Mouse (Mus musculus) embryonic facial prominence, embryonic 14.5 days (tissue): ENCODE results near the gene Asb7. TPM values are rescaled to one million over a fixed set of nuclear protein-coding genes. Genes with fewer than 3 reads are reported as not detected.

Experiments used
- ATAC-seq: fragments of 200-750 bp; cut with Nextera tagmentation; 2 replicates; pipeline ENCODE4 v1.8.0; 2017; ENCODE audit warnings: low read depth, moderate number of reproducible peaks, moderate TSS enrichment
- DNase-seq: peaks from one replicate; pipeline ENCODE4 v3.0.0-alpha.2; 2015; ENCODE audit warnings: low spot score
- H3K27ac ChIP-seq: fragments of 300-500 bp; sonication (generic); replicated peaks from 2 replicates; pipeline ENCODE4 v1.5.1; 2014; ENCODE audit warnings: low read depth, mild to moderate bottlenecking, low read length, moderate library complexity
- H3K27me3 ChIP-seq: fragments of 300-500 bp; sonication (generic); replicated peaks from 2 replicates; pipeline ENCODE4 v1.6.1; 2014; ENCODE audit warnings: low read length; ENCODE audit not compliant: control insufficient read depth, insufficient read depth
- H3K36me3 ChIP-seq: fragments of 300-500 bp; sonication (generic); 2 replicates; pipeline ENCODE4 v1.6.1; 2014; ENCODE audit warnings: low read length, mixed read lengths; ENCODE audit not compliant: control insufficient read depth, insufficient read depth
- H3K4me1 ChIP-seq: fragments of 300-500 bp; sonication (generic); 2 replicates; pipeline ENCODE4 v1.6.1; 2014; ENCODE audit warnings: antibody characterized with exemption, low read length; ENCODE audit not compliant: control insufficient read depth, insufficient read depth
- H3K4me2 ChIP-seq: fragments of 300-500 bp; sonication (generic); 2 replicates; pipeline ENCODE4 v1.6.1; 2014; ENCODE audit warnings: low read depth, mild to moderate bottlenecking, low read length, moderate library complexity, mixed read lengths
- H3K4me3 ChIP-seq: fragments of 300-500 bp; sonication (generic); 2 replicates; pipeline ENCODE4 v1.5.1; 2014; ENCODE audit warnings: low read depth, mild to moderate bottlenecking, low read length
- H3K9ac ChIP-seq: fragments of 300-500 bp; sonication (generic); 2 replicates; pipeline ENCODE4 v1.6.1; 2014; ENCODE audit warnings: low read depth, mild to moderate bottlenecking, low read length, moderate library complexity, mixed read lengths
- H3K9me3 ChIP-seq: fragments of 300-500 bp; sonication (generic); 2 replicates; pipeline ENCODE4 v1.6.1; 2016; ENCODE audit warnings: low read length; ENCODE audit not compliant: control insufficient read depth
- WGBS: fragments of 180-500 bp; shearing (Covaris S2); extraction: QIAGEN DNeasy Blood & Tissue Kit; methylation state at CpG from one replicate; pipeline ENCODE4 v1.1.7; 2014; 5-methylcytosine and 5-hydroxymethylcytosine counted together
- polyA plus RNA-seq: library from polyadenylated mRNA; unstranded; fragments of >200 nt; fragmentation: Nextera tagmentation; extraction: Ambion mirVana; gene quantifications from 2 replicates; pipeline ENCODE4 v1.2.1, GENCODE M21; 2014

The Asb7 gene
- polyA plus RNA-seq, 1 experiment from 2014 or later = 11.5 TPM

DNA sequence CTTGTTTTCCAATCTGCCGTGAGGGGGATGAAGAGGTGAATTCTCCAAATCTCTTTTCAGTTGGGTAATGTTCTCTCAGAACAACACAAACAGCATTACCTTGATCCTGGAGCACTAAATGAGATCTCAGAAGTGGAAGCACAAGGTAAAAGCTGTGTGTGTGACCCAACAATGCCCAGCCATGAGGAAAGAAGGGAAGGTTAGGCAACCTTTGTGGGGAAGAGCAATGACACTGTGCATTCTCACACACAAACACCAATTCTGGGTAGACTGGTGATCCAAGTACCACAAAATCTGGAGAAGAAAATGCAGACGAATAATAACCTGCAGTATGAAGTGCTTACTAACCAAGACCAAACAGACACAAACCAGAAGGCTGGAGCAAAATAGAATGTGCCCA is 13.6 kb downstream of the Asb7 start:
- no peak overlapping the region for H3K9ac ChIP-seq
- 87% methylated on average over 2 of the region's 2 CpGs for WGBS
- ATAC-seq = no peak

DNA sequence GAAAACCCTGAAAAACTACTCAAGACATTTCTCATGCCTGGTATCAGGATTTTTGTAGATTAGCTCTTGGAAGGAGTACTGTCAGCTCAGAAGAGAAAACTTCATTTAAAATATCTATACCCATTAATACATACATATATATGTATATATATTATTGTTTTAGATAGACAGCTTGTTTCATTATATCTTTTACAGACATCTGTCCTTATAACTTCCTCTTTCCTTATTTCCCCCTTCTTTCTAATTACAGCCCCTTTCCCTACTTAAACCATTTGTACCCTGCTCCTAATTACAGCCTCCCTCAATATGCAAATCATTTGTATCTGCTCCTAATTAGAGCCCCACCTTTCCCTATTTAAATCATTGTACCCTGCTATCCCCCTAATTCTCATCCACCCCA is 22.3 kb downstream of the Asb7 start:
- Histone ChIP-seq H3K36me3 (peaks cover 33% of the 10 kb centered on the region), H3K9ac (no peak overlapping the region), H3K4me1 (no peaks in the 10 kb centered on the region), H3K9me3 (peaks cover 11% of the 10 kb centered on the region; the same call in 1 of the 2 replicates), H3K4me3 (no peak overlapping the region), H3K4me2 (no peak overlapping the region), H3K27me3 (no peaks in the 10 kb centered on the region), H3K27ac (no peak overlapping the region)
- DNase-seq (no peak), ATAC-seq (no peak)

More for the DNA sequence above, 13.6 kb downstream of the Asb7 start:
- no peaks in the 10 kb centered on the region for H3K4me1 ChIP-seq
- H3K27me3 ChIP-seq = no peaks in the 10 kb centered on the region
- no peak for DNase-seq
- no peak overlapping the region for H3K27ac ChIP-seq
- peaks cover 97% of the 10 kb centered on the region for H3K36me3 ChIP-seq
- no peak overlapping the region for H3K4me2 ChIP-seq
- H3K4me3 ChIP-seq = no peak overlapping the region
- H3K9me3 ChIP-seq = 0 out of 2 replicates have a peak, but pooled peaks cover 3% of the 10 kb centered on the region

GRCm38 (mm10) chr7:66663548-66663947 is 25.8 kb downstream of the Asb7 start:
- 79% methylated on average over 3 of the region's 3 CpGs for WGBS
- peaks cover 26% of the 10 kb centered on the region for H3K36me3 ChIP-seq
- H3K27ac ChIP-seq = no peak overlapping the region
- peaks cover 6% of the 10 kb centered on the region; the same call in 1 of the 2 replicates for H3K9me3 ChIP-seq
- no peak overlapping the region for H3K4me2 ChIP-seq
- ATAC-seq (no peak), DNase-seq (no peak)
- H3K4me3 ChIP-seq = no peak overlapping the region
- no peak overlapping the region for H3K9ac ChIP-seq
- H3K27me3 ChIP-seq = no peaks in the 10 kb centered on the region
- H3K4me1 ChIP-seq = no peaks in the 10 kb centered on the region

DNA sequence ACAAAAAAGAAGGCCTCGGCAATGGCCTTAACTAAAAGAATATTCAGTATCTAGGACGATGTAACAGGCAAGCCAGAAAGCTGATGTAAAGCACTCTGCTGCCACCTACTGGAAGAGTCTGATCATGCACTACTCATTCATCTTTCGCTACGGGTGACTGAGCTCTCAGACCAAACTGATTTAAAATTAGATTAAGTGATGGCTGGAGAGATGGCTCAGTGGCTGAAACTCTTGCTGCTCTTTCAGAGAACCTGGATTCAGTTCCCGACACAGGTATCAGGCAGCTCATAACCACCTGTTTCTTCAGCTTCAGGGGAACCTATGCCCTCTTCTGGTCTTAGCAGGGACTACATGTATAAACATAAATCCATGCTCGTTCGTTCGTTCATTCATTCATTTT is 27.8 kb downstream of the Asb7 start:
- DNase-seq (peak; percentile 86), ATAC-seq (0 out of 2 replicates have a peak, but pooled peaks have one; percentile 28)
- 18% methylated on average over 8 of the region's 8 CpGs for WGBS
- H3K9ac ChIP-seq = no peak overlapping the region
- no peaks in the 10 kb centered on the region for H3K27me3 ChIP-seq
- H3K4me3 ChIP-seq = peak overlapping the region; percentile 20; the same call in 1 of the 2 replicates
- no peak overlapping the region for H3K27ac ChIP-seq
- H3K4me2 ChIP-seq = peak overlapping the region; percentile 47
- H3K9me3 ChIP-seq = no peaks in the 10 kb centered on the region
- peaks cover 39% of the 10 kb centered on the region for H3K36me3 ChIP-seq
- H3K4me1 ChIP-seq = no peaks in the 10 kb centered on the region

DNA sequence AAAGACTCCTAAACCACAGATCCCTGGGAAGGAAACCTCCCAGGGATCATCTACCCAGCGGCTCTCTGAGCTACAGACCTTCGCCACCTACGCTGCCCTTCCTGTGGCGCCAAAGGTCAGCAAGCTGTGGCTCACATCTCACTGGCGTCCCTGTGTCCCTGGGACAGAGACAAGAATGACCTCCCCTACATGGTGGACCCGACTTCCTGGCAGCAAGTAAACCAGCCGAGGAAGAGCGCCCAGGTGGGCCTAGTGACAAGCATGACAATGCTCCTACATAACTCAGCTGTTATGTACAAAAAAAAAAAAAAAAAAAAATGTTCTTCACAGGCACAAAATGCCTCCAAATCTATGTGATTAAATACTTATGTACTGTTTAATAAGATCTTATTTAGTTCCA is 28.4 kb downstream of the Asb7 start:
- Histone ChIP-seq H3K9ac (no peak overlapping the region; the same call in 1 of the 2 replicates), H3K9me3 (no peaks in the 10 kb centered on the region), H3K4me3 (no peak overlapping the region), H3K27ac (no peak overlapping the region), H3K27me3 (no peaks in the 10 kb centered on the region), H3K36me3 (peaks cover 39% of the 10 kb centered on the region), H3K4me2 (no peak overlapping the region), H3K4me1 (no peaks in the 10 kb centered on the region)
- no peak for DNase-seq
- no peak for ATAC-seq
- 75% methylated on average over 8 of the region's 8 CpGs for WGBS

DNA sequence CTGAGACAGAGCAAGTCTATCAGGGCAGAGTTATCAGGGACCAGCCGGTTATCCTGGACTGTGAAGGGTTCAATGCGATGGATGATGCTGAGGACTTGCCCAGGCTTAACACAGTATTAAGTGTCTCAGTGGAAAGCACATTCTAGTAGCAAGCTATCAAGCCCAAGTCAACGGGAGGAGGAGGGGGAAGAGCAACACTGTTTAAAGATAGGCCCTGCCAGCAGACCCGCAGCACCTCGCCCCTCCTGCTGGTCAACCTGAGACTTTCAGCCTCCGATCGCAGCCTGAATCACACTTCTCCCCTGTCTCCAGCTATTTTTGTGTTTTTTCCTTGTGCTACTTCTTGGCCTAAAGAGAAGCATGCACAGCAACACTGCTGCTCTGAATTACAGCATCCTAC is 29.1 kb downstream of the Asb7 start:
- Histone ChIP-seq H3K4me2 (no peak overlapping the region), H3K4me1 (no peaks in the 10 kb centered on the region), H3K27ac (no peak overlapping the region), H3K36me3 (peaks cover 39% of the 10 kb centered on the region), H3K9me3 (no peaks in the 10 kb centered on the region), H3K27me3 (no peaks in the 10 kb centered on the region), H3K9ac (no peak overlapping the region; the same call in 1 of the 2 replicates), H3K4me3 (no peak overlapping the region)
- 67% methylated on average over 6 of the region's 7 CpGs for WGBS
- ATAC-seq = peak; percentile 69
- peak; percentile 56 for DNase-seq

DNA sequence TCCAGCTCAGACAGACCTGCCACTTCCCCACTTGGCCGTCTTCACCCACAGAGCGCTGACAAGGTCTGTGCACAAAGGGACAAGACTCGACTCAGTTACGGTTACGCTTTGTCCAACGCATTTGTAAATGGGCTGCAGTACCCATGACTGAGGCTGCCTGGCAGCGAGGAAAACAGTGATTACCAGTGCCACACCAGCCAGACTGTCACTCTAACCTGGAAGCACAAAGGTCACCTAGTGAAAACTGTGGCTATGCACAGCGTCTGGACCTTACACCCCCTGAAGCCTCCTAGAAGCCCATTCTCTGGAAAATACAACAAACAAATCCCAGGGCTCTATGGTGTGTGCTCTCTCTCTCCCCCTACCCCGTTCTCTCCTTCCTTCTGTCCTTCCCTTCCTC is 33.9 kb downstream of the Asb7 start:
- no peaks in the 10 kb centered on the region for H3K27me3 ChIP-seq
- H3K4me1 ChIP-seq = no peaks in the 10 kb centered on the region
- H3K9ac ChIP-seq = no peak overlapping the region
- DNase-seq (no peak), ATAC-seq (no peak)
- no peaks in the 10 kb centered on the region for H3K9me3 ChIP-seq
- H3K4me2 ChIP-seq = no peak overlapping the region
- WGBS = 89% methylated on average over 9 of the region's 9 CpGs
- no peak overlapping the region for H3K4me3 ChIP-seq
- no peak overlapping the region for H3K27ac ChIP-seq
- H3K36me3 ChIP-seq = peaks cover 59% of the 10 kb centered on the region

GRCm38 (mm10) chr7:66653596-66653995 is 35.8 kb downstream of the Asb7 start:
- WGBS = 74% methylated on average over 9 of the region's 9 CpGs
- H3K27me3 ChIP-seq = no peaks in the 10 kb centered on the region

DNA sequence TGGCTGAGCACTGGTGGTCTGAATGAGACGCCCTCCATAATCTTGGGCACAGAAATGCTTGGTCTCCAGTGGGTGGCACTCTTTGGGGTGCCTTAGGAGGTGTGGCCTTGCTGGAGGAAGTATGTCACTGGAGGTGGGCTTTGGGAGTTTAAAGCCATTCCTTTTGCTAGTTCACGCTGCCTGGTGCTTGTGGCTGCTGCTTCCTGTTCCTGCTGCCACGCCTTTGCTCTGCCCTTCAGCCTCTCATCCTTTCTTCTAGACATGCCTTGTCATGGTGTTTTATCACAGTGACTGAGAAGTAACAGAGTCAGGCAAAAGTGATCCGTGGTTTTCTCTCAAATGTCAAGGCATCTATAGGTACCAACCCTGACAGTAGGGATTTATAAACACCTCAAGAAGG is 37.2 kb downstream of the Asb7 start:
- ATAC-seq (no peak), DNase-seq (no peak)
- WGBS = 84% methylated on average over 4 of the region's 4 CpGs
- no peak overlapping the region for H3K4me2 ChIP-seq
- H3K9me3 ChIP-seq = no peaks in the 10 kb centered on the region
- no peak overlapping the region for H3K9ac ChIP-seq
- no peak overlapping the region for H3K27ac ChIP-seq
- peaks cover 41% of the 10 kb centered on the region for H3K36me3 ChIP-seq
- H3K4me1 ChIP-seq = 0 out of 2 replicates have a peak, but pooled peaks cover 6% of the 10 kb centered on the region
- no peak overlapping the region for H3K4me3 ChIP-seq
- no peaks in the 10 kb centered on the region for H3K27me3 ChIP-seq

More at GRCm38 (mm10) chr7:66653596-66653995, 35.8 kb downstream of the Asb7 start:
- ATAC-seq (no peak), DNase-seq (no peak)
- Histone ChIP-seq H3K36me3 (peaks cover 49% of the 10 kb centered on the region), H3K4me3 (no peak overlapping the region), H3K9ac (no peak overlapping the region), H3K4me2 (no peak overlapping the region), H3K27ac (0 out of 2 replicates have a peak overlapping the region, but pooled peaks have one; percentile 21), H3K9me3 (no peaks in the 10 kb centered on the region), H3K4me1 (0 out of 2 replicates have a peak, but pooled peaks cover 6% of the 10 kb centered on the region)
